Mouse (Mus musculus): ENCODE data around the gene Omt2b. TPM values are rescaled to one million over a fixed set of nuclear protein-coding genes. Genes with fewer than 3 reads are reported as not detected.

Gene Omt2b
- polyA plus RNA-seq, 1 experiment from 2014 or later, result not detected

GRCm38 (mm10) chr9:78374397-78374796 lies 47.0 kb downstream of the Omt2b start:
- Histone ChIP-seq H3K9me3 (no peaks in the 10 kb centered on the region), H3K4me3 (no peak overlapping the region), H3K9ac (no peak overlapping the region), H3K27me3 (0 out of 2 replicates have a peak, but pooled peaks cover 4% of the 10 kb centered on the region), H3K36me3 (no peaks in the 10 kb centered on the region), H3K4me1 (replicated peaks) (peaks cover 13% of the 10 kb centered on the region), H3K4me2 (no peak overlapping the region), H3K27ac (replicated peaks) (no peak overlapping the region)
- ATAC-seq (ENCODE audit: low read depth), result no peak
- WGBS, result 57% methylated on average over 5 of the region's 5 CpGs

GRCm38 (mm10) chr9:78374885-78375389 lies 47.5 kb downstream of the Omt2b start:
- 81% methylated on average over 1 of the region's 1 CpGs for WGBS
- Histone ChIP-seq H3K36me3 (no peaks in the 10 kb centered on the region), H3K9ac (no peak overlapping the region), H3K27me3 (0 out of 2 replicates have a peak, but pooled peaks cover 9% of the 10 kb centered on the region), H3K4me1 (replicated peaks) (peaks cover 13% of the 10 kb centered on the region), H3K4me2 (no peak overlapping the region), H3K4me3 (no peak overlapping the region), H3K9me3 (no peaks in the 10 kb centered on the region), H3K27ac (replicated peaks) (no peak overlapping the region)
- no peak for ATAC-seq (ENCODE audit: low read depth)

DNA sequence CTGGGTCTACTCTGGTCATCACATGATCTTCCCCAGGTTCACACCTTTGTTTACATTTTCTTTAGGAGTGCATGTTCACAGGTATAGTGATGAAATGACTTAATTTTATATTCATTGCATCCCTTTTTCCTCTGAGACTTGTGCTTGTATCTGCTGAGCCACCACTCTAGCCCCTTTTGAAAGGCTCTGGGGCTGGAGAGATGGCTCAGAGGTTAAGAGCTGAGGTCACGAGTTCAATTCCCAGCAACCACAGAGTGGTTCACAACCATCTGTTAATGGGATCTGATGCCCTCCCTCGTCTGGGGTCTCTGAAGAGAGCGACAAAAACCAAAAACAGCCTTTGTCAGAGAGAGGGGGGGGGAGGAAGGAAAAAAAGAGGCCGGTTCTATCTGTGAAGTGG lies 48.1 kb downstream of the Omt2b start:
- Histone ChIP-seq H3K36me3 (no peaks in the 10 kb centered on the region), H3K4me2 (no peak overlapping the region), H3K27me3 (0 out of 2 replicates have a peak, but pooled peaks cover 10% of the 10 kb centered on the region), H3K4me3 (no peak overlapping the region), H3K27ac (replicated peaks) (no peak overlapping the region), H3K4me1 (replicated peaks) (peaks cover 13% of the 10 kb centered on the region), H3K9ac (no peak overlapping the region), H3K9me3 (no peaks in the 10 kb centered on the region)
- WGBS, result 81% methylated on average over 4 of the region's 4 CpGs
- ATAC-seq (ENCODE audit: low read depth), result no peak

DNA sequence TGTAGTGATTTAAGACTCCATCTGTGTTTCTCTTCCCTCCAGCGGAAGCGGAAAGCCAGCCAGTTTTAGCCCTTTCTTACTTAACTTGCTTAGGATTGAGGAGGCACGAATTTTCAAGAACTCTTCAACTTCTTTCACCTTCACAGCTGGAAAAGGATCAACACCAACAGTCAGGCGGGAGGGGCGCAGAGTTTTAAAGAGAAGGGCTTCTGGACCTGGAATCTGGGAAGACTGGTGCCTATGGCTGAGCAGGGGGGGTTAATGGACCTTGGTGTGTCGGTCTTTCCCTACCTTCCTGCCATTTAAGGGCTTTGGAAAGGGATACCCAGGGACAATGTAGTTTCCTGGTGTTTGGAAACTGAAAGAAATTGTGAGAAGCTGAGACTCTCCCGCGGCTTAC lies 50.2 kb downstream of the Omt2b start:
- Histone ChIP-seq H3K9ac (peak overlapping the region; percentile 65; the same call in 1 of the 2 replicates), H3K9me3 (no peaks in the 10 kb centered on the region), H3K27me3 (0 out of 2 replicates have a peak, but pooled peaks cover 10% of the 10 kb centered on the region), H3K4me3 (peak overlapping the region; percentile 37), H3K4me1 (replicated peaks) (peaks cover 13% of the 10 kb centered on the region), H3K4me2 (peak overlapping the region; percentile 64), H3K36me3 (no peaks in the 10 kb centered on the region), H3K27ac (replicated peaks) (no peak overlapping the region)
- ATAC-seq (ENCODE audit: low read depth), result no peak
- 41% methylated on average over 8 of the region's 8 CpGs for WGBS

- 6% methylated on average over 19 of the region's 23 CpGs for WGBS
- H3K27ac ChIP-seq (replicated peaks), result no peak within 1 kb of the TSS
- peak within 1 kb of the TSS; percentile 64 for H3K4me2 ChIP-seq
Measured at GRCm38 (mm10) chr9:78378113-78378785, 50.9 kb downstream of the Omt2b start, which contains the start of gene Ooep. Ooep (minus strand) TSS chr9:78378725.

More at GRCm38 (mm10) chr9:78378113-78378785, 50.9 kb downstream of the Omt2b start, which contains the start of gene Ooep:
- Histone ChIP-seq H3K9ac (peak within 1 kb of the TSS; percentile 65), H3K27me3 (0 out of 2 replicates have a peak, but pooled peaks cover 10% of the 10 kb centered on the region), H3K4me3 (peak within 1 kb of the TSS; percentile 37), H3K4me1 (replicated peaks) (peaks cover 13% of the 10 kb centered on the region), H3K36me3 (no peaks in the 10 kb centered on the region), H3K9me3 (no peaks in the 10 kb centered on the region)
- ATAC-seq (ENCODE audit: low read depth), result peak; percentile 95

Other genes starting within 250 kb of the Omt2b start
- 67.7 and 70.0 TPM in 2 replicates for gene Fbxo9, start 218.5 kb upstream of the Omt2b start, polyA plus RNA-seq (2015; fragmentation: Nextera tagmentation; extraction: Ambion mirVana)
- 37.3 and 40.5 TPM in 2 replicates for gene Ick, start 218.4 kb upstream of the Omt2b start, polyA plus RNA-seq (2015; fragmentation: Nextera tagmentation; extraction: Ambion mirVana)
- gene Gsta4, start 144.8 kb upstream of the Omt2b start, polyA plus RNA-seq (2015; fragmentation: Nextera tagmentation; extraction: Ambion mirVana), result 29.2 and 35.4 TPM in 2 replicates
- gene Gsta1, start 96.9 kb upstream of the Omt2b start, polyA plus RNA-seq (2015; fragmentation: Nextera tagmentation; extraction: Ambion mirVana), result not detected in 2 replicates
- not detected in 2 replicates for gene Gm3776, start 70.5 kb upstream of the Omt2b start, polyA plus RNA-seq (2015; fragmentation: Nextera tagmentation; extraction: Ambion mirVana)
- not detected in 2 replicates for gene Gm10639, start 37.7 kb upstream of the Omt2b start, polyA plus RNA-seq (2015; fragmentation: Nextera tagmentation; extraction: Ambion mirVana)
- not detected in 2 replicates for gene Omt2a, start 12.8 kb upstream of the Omt2b start, polyA plus RNA-seq (2015; fragmentation: Nextera tagmentation; extraction: Ambion mirVana)
- gene Gsta2, start 28.2 kb downstream of the Omt2b start, polyA plus RNA-seq (2015; fragmentation: Nextera tagmentation; extraction: Ambion mirVana), result not detected in 2 replicates
- 1.9 TPM in 2 replicates for gene Dppa5a, start 40.6 kb downstream of the Omt2b start, polyA plus RNA-seq (2015; fragmentation: Nextera tagmentation; extraction: Ambion mirVana)
- 2.6 and 4.6 TPM in 2 replicates for gene Ooep, start 51.1 kb downstream of the Omt2b start, polyA plus RNA-seq (2015; fragmentation: Nextera tagmentation; extraction: Ambion mirVana)
- 0.18 and 0.25 TPM in 2 replicates for gene Ddx43, start 68.2 kb downstream of the Omt2b start, polyA plus RNA-seq (2015; fragmentation: Nextera tagmentation; extraction: Ambion mirVana)
- 0.64 and 0.85 TPM in 2 replicates for gene Cgas, start 115.6 kb downstream of the Omt2b start, polyA plus RNA-seq (2015; fragmentation: Nextera tagmentation; extraction: Ambion mirVana)
- gene Mto1, start 120.6 kb downstream of the Omt2b start, polyA plus RNA-seq (2015; fragmentation: Nextera tagmentation; extraction: Ambion mirVana), result 26.6 and 28.4 TPM in 2 replicates
- gene Gm17324, start 121.2 kb downstream of the Omt2b start, polyA plus RNA-seq (2015; fragmentation: Nextera tagmentation; extraction: Ambion mirVana), result 1.3 and 1.5 TPM in 2 replicates
- 3,346 and 3,414 TPM in 2 replicates for gene Eef1a1, start 161.6 kb downstream of the Omt2b start, polyA plus RNA-seq (2015; fragmentation: Nextera tagmentation; extraction: Ambion mirVana)

Measured in neural tube, embryonic 13.5 days (tissue).